Mouse (Mus musculus): ENCODE results near the gene A630095N17Rik. TPM values are rescaled to one million over a fixed set of nuclear protein-coding genes. Genes with fewer than 3 reads are reported as not detected.

The A630095N17Rik gene
- polyA plus RNA-seq (2012; rRNA removed; ENCODE audit: low replicate concordance) = not detected in 2 replicates

DNA sequence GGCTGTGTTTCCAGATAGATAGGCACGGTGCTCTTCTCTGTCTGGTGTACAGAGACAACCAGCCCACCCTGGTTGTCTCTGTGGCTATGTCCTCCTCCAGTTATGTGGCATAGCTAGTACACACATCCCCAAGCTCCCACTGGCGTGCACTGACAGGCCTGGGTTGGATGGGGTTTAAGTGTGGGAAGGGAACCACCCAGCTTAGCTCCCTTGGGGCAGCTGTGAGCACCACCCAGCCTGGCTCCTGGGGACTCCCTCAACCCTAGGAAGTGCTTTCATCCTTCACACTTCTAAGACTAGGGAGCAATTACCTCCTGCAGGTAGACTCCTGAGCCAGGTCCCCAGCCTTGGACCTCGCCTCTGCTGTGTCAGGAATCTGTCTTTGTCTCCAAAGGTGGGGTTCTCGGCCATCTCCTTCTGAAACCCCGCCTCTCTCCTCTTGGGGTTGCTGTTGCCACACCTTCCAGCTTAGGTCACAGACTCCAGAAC lies at the start of gene A630095N17Rik:
Gene A630095N17Rik, minus strand, starts transcription at position 439 of the 489 bp plus-strand sequence.

DNA sequence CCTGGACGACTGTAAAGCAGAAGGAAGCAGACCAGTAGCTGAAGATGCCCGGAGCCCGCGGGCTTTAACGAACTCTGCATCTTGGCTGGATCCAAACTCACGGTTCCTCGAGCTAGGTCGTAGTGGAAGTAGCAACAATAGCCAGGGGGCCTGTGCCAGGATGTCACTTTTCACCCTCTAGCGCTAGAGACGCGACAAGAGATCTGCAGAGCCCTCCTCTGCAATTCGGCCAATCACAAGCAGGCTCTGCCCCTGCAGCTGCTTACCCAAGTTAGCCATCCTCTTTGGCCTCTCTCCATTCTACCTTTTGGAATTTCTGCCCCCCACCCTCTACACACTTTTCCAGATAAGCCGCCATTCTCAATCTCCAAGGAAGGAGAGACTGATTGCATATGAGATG lies 46.3 kb upstream of the A630095N17Rik start, which contains the start of gene Resp18:
Gene Resp18, minus strand, starts transcription at position 188 of the 400 bp plus-strand sequence.

DNA sequence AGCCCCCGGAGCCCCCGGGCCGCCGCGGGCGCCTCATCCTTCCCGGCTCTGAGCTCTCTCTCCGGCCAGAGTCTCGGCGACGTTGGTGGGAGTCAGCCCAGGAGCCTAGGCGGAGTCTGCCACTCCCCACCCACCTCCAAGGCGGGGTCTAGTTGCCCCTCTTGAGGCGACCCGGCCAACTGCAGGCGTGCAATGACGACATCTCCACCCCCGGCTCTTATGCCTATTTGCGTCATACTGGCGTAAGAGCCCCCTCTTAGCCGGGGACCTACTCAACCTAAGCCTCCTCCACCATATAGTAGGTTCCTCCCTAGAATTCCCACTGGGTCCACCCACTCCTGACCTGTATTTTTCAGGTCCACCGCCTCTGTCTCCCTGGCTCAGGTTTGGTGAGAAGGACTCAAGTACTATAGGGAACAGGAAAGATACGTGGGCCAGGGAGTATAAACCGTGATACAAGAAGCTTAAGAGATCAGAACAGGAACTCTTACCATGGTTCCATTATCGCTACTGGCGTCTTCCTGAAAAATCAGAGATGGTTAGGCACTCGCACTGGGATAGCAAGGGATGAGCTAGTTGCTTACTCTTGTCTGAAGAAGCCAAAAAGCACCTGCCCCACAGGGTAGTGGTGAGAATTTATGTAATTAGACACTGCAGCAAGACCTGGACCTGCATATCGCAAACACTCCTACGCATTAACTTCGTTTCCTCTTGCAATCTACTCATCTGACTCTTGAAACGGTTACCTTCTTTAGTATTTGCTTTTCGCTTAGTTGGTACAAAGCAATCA lies 32.4 kb upstream of the A630095N17Rik start, which contains the start of gene Ptprn:
Gene Ptprn, minus strand, starts transcription at position 412 of the 790 bp plus-strand sequence.

DNA sequence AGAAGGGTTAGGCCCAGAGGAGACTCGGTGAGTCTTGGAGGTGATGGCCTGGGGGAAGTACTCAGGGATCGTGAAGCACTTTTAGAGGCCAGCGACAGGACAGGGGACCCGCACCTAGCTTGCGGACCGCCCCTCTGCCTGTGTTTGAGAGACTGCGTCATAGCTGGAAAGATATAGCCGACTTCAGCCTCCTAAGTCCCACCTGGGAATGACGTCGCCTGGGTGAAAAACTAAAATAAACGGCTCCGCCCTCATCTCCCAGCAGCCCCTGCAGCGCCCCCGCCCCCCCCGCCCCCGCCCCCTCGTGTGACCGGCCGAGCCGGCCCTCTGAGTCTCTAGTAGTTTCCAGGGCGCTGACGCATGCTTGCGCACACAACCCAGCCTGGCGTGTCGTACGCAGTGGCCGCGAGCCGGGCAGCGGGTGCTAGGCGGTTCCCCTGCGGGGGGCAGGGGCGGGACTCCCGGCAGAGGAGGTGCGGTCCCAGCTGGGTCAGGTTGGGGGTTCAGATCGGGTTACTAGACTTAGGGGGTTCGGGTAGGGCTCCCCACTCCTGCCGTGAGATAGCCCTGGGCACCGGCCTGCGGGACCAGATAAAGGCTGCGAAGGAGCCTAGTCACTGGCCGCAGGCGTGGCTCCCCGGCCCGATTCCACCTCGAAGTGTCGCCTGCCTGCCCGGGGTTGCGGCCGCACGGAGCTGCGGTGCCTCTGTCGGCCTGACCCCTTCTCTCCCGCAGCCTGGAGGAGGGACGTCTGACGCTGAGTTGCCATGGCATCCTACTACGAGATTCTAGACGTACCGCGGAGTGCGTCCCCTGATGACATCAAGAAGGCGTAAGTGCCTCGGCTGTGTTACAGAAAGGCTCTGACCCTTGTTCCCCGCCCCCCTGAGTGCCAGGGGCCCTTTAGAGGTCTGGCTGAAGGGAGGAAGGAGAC lies 4.5 kb upstream of the A630095N17Rik start, which contains the start of gene Dnajb2:
Gene Dnajb2, plus strand, starts transcription at position 290 of the 934 bp plus-strand sequence.

DNA sequence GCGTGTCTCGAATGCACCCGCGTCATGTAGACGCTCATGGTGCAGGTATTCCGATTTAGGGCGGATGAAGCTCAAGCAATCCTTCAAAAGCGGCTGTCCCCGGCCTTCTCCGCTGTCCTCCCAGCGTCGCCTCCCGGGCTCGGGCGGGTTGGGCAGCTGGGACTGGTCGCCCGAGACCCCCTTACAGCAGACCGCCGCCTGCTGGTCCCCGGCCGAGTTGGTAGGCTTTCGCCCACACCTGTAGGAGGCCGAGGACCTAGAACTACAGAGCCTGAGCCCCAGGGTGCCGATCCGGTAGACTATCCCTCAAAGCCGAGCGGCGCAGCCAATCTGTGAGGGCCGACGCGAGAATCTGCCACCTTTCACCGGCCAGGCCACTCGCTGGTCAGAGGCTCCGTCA lies 12.4 kb downstream of the A630095N17Rik start, which contains the start of gene Tuba4a:
Gene Tuba4a, minus strand, starts transcription at position 335 of the 400 bp plus-strand sequence.

DNA sequence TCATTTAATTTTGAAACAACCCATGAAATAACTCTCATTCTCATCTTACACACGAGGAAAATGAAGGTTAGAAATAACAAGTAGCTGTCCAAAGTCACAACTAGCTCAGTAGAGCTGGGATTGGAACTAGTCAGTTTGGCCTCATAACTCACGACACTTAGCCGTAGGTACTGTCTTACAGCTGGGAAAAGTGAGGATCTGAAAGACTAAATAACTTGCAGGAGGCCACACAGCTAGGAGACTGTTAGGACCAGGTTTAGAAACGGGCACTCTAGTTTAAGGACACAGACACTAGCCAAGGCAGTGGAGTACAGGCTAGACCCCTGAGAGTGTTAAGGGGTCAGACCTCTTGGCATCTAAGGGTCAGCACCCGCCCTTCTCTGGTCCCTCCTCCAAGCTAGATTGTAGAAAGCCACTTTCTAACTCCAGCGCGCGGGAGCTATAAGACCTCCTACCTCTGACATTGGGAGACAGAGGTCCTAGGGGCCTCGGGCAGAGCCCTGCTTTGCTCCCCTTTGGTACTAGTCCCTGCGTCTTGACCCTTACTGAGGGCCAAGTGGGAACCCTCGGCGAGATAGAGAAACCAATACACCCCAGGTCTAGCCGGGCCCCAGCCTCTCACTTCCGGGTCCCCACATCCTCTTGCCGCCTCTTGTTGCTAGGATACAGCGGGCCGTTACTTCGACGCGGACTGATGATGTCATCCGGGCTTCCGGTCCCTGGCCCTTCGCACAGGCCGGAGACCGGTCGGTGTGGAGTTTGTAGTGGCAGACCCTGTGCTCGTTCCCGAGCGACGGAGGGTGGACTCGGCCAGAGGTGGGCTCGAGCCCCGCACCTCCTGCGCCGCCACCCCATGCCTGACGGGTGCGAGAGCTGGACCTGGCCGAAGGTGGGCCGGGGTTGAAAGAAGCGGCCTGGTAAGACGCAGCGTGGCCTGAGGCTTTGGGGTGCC lies 21.5 kb downstream of the A630095N17Rik start, which contains the start of the genes Glb1l and Stk16:
Gene Glb1l, minus strand, starts transcription at position 678 of the 952 bp plus-strand sequence.
Gene Stk16, plus strand, starts transcription at position 703 of the 952 bp plus-strand sequence.

DNA sequence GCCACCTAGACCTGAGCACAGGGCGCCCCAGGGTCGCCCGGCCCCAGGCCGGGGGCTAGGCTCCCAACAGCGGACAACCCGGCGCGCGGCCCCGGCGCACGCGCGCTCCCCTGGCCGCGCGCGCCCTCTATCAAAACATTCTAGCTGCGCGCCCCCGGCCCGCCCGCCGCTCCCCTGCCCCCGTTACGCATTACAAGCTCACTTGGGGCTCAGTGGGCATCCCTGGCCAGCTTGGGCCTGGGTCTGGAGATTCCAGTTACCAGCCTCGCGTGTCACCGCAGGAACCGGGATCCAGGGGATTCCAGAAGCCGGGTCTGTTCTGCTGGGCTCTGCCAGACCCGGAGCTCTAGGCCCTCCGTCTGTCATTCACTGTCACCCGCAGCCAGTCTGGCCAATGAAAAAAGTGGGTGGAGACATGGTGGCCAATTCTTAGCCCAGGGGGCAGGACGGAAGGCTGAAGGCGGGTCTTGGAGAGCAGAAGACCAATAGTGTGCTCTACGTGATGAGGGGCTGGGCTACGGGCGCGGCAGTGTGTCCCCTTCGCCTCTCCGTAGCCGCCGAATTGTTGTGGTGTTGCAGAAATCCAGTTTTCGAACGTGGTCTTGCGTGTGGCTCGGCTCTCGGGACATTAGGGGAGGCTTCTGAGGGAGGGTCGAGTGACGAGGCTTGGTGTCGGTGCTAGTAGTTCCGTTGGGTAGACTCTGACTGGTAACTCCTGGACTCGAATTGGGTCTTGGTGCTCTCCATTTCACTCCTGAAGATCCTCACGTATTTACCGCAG lies 40.1 kb downstream of the A630095N17Rik start, which contains the start of the genes Ankzf1 and Atg9a:
Gene Ankzf1, plus strand, starts transcription at position 530 of the 781 bp plus-strand sequence.
Gene Atg9a, minus strand, starts transcription at position 575 of the 781 bp plus-strand sequence.

DNA sequence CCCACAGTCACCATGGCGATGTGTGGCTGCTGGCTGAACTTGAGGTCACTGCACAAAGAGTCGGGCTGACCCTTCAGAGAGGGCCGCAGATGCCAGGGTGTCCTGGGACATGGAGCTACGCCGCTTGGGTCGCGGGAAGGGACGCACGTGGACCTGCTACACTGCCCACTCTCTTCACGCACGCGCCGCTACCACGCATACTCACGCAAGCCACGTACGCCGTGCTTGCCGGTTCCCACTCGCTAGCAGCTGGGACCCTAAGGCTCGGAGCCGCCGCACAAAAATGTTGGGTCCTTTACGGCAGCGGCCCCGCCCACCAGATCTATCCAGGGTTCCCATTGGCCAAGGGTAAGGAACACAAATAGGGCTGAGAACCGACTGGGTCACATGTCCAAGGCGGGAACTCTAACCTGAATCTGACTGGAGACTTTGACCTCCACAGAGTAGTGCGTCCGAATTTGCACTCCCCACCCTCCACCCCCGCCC lies 51.8 kb downstream of the A630095N17Rik start, which contains the start of gene Abcb6:
Gene Abcb6, minus strand, starts transcription at position 288 of the 486 bp plus-strand sequence.

Other genes starting within 250 kb of the A630095N17Rik start
- 1.7 and 2.3 TPM in 2 replicates for gene Nhej1, start 106.9 kb downstream of the A630095N17Rik start, polyA plus RNA-seq (2012; rRNA removed; ENCODE audit: low replicate concordance)
- 1.2 and 2.3 TPM in 2 replicates for gene Slc23a3, start 98.2 kb downstream of the A630095N17Rik start, polyA plus RNA-seq (2012; rRNA removed; ENCODE audit: low replicate concordance)
- gene Cnppd1, start 89.4 kb downstream of the A630095N17Rik start, polyA plus RNA-seq (2012; rRNA removed; ENCODE audit: low replicate concordance) = 40.3 and 56.9 TPM in 2 replicates
- 55.7 and 99.5 TPM in 2 replicates for gene Retreg2, start 89.3 kb downstream of the A630095N17Rik start, polyA plus RNA-seq (2012; rRNA removed; ENCODE audit: low replicate concordance)
- 63.2 and 93.5 TPM in 2 replicates for gene Zfand2b, start 63.5 kb downstream of the A630095N17Rik start, polyA plus RNA-seq (2012; rRNA removed; ENCODE audit: low replicate concordance)
- gene Abcb6, start 51.7 kb downstream of the A630095N17Rik start, polyA plus RNA-seq (2012; rRNA removed; ENCODE audit: low replicate concordance) = 20.6 and 30.7 TPM in 2 replicates
- gene Ankzf1, start 40.0 kb downstream of the A630095N17Rik start, polyA plus RNA-seq (2012; rRNA removed; ENCODE audit: low replicate concordance) = 13.9 and 15.1 TPM in 2 replicates
- 68.6 and 124 TPM in 2 replicates for gene Atg9a, start 39.9 kb downstream of the A630095N17Rik start, polyA plus RNA-seq (2012; rRNA removed; ENCODE audit: low replicate concordance)
- 1.0 and 1.3 TPM in 2 replicates for gene Glb1l, start 21.3 kb downstream of the A630095N17Rik start, polyA plus RNA-seq (2012; rRNA removed; ENCODE audit: low replicate concordance)
- 215 and 279 TPM in 2 replicates for gene Stk16, start 21.3 kb downstream of the A630095N17Rik start, polyA plus RNA-seq (2012; rRNA removed; ENCODE audit: low replicate concordance)
- gene Tuba4a, start 12.2 kb downstream of the A630095N17Rik start, polyA plus RNA-seq (2012; rRNA removed; ENCODE audit: low replicate concordance) = 83.6 and 122 TPM in 2 replicates
- 18.0 and 21.0 TPM in 2 replicates for gene Dnajb2, start 4.3 kb upstream of the A630095N17Rik start, polyA plus RNA-seq (2012; rRNA removed; ENCODE audit: low replicate concordance)
- gene Ptprn, start 32.4 kb upstream of the A630095N17Rik start, polyA plus RNA-seq (2012; rRNA removed; ENCODE audit: low replicate concordance) = 5.3 and 6.2 TPM in 2 replicates
- gene Resp18, start 46.3 kb upstream of the A630095N17Rik start, polyA plus RNA-seq (2012; rRNA removed; ENCODE audit: low replicate concordance) = 4.1 and 5.5 TPM in 2 replicates
- 188 and 371 TPM in 2 replicates for gene Dnpep, start 85.9 kb upstream of the A630095N17Rik start, polyA plus RNA-seq (2012; rRNA removed; ENCODE audit: low replicate concordance)
- gene Des, start 128.2 kb upstream of the A630095N17Rik start, polyA plus RNA-seq (2012; rRNA removed; ENCODE audit: low replicate concordance) = 207 and 271 TPM in 2 replicates
- gene Speg, start 143.2 kb upstream of the A630095N17Rik start, polyA plus RNA-seq (2012; rRNA removed; ENCODE audit: low replicate concordance) = 32.3 and 57.1 TPM in 2 replicates
- gene Gmppa, start 203.8 kb upstream of the A630095N17Rik start, polyA plus RNA-seq (2012; rRNA removed; ENCODE audit: low replicate concordance) = 231 and 278 TPM in 2 replicates
- 0.09 TPM in 1 of 2 replicates, not detected in the other for gene Asic4, start 218.3 kb upstream of the A630095N17Rik start, polyA plus RNA-seq (2012; rRNA removed; ENCODE audit: low replicate concordance)
- 41.8 and 50.4 TPM in 2 replicates for gene Chpf, start 247.2 kb upstream of the A630095N17Rik start, polyA plus RNA-seq (2012; rRNA removed; ENCODE audit: low replicate concordance)
- gene Tmem198, start 247.4 kb upstream of the A630095N17Rik start, polyA plus RNA-seq (2012; rRNA removed; ENCODE audit: low replicate concordance) = 2.2 and 5.7 TPM in 2 replicates

Measured in duodenum, adult 2 months (tissue).